Mouse (Mus musculus): ENCODE measurements at regions not wholly inside any gene's neighbourhood (a gene's known extent, or its start where the extent isn't known, plus 50 kb on each side); places are given as distances from the start of the nearest gene placed in this dataset.

GRCm38 (mm10) chr3:41465893-41466292 lies 89.6 kb upstream of the Jade1 start:
- 88% methylated on average over 2 of the region's 2 CpGs for WGBS

DNA sequence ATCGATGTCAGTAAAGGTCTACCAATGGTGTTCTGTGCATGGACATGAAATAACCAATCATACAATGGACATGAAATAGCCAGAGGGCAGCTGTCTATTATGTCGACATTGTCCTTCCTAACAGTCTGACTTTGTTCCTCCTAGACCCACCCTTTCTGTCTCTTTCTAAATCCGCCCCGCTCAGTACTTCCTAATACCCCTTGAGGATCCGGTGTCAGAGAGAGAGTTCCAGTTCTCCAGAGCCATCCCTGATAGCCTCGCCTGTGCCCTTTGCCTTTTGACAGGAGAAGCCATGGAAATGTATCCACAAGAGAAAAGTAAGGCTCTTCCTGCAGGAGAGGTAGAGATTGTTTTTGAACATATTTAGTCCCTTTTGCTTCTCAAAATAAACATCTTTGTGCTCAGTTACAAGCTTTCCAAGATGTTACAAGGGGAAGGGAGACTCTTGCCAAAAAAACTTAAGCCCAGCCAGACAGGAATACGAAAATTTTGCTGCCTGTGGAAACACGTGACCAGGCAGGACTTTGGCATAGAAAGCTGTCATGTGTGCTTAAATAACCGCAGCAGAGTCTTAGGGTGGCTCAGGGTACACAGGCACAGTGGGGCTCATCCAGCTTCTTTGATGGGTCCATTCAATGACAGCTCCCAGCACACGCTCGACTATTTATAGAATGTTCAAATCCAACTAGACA lies 92.4 kb upstream of the Jade1 start:
- Histone ChIP-seq H3K4me1 (ENCODE audit: control insufficient read depth, insufficient read depth, low read length) (no peaks in the 10 kb centered on the region), H3K4me3 (ENCODE audit: low read depth, low read length) (no peak overlapping the region), H3K9me3 (ENCODE audit: control insufficient read depth, low read length) (no peaks in the 10 kb centered on the region), H3K36me3 (ENCODE audit: control insufficient read depth, insufficient read depth, low read length) (no peaks in the 10 kb centered on the region), H3K27me3 (ENCODE audit: control insufficient read depth, insufficient read depth, low read length) (no peaks in the 10 kb centered on the region), H3K4me2 (ENCODE audit: low read depth, severe bottlenecking) (no peak overlapping the region), H3K9ac (ENCODE audit: low read length) (no peak overlapping the region), H3K27ac (replicated peaks; ENCODE audit: low read depth, low read length) (no peak overlapping the region)
- 87% methylated on average over 11 of the region's 11 CpGs for WGBS
- ATAC-seq (ENCODE audit: insufficient number of reproducible peaks, low FRiP score, low TSS enrichment, low read depth) (no peak), DNase-seq (ENCODE audit: low spot score) (no peak)

More at GRCm38 (mm10) chr3:41465893-41466292, 89.6 kb upstream of the Jade1 start:
- no peaks in the 10 kb centered on the region for H3K27me3 ChIP-seq (ENCODE audit: control insufficient read depth, insufficient read depth, low read length)
- DNase-seq (ENCODE audit: low spot score) (no peak), ATAC-seq (ENCODE audit: insufficient number of reproducible peaks, low FRiP score, low TSS enrichment, low read depth) (no peak)
- no peak overlapping the region for H3K27ac ChIP-seq (replicated peaks; ENCODE audit: low read depth, low read length)
- H3K4me1 ChIP-seq (ENCODE audit: control insufficient read depth, insufficient read depth, low read length) = no peaks in the 10 kb centered on the region
- no peak overlapping the region for H3K9ac ChIP-seq (ENCODE audit: low read length)
- no peak overlapping the region for H3K4me3 ChIP-seq (ENCODE audit: low read depth, low read length)
- H3K9me3 ChIP-seq (ENCODE audit: control insufficient read depth, low read length) = no peaks in the 10 kb centered on the region
- no peaks in the 10 kb centered on the region for H3K36me3 ChIP-seq (ENCODE audit: control insufficient read depth, insufficient read depth, low read length)
- H3K4me2 ChIP-seq (ENCODE audit: low read depth, severe bottlenecking) = no peak overlapping the region

- no peaks in the 10 kb centered on the region for H3K4me1 ChIP-seq (ENCODE audit: control insufficient read depth, insufficient read depth, low read length)
- no peak overlapping the region for H3K27ac ChIP-seq (replicated peaks; ENCODE audit: low read depth, low read length)
- H3K9ac ChIP-seq (ENCODE audit: low read length) = no peak overlapping the region
- no peak overlapping the region for H3K4me2 ChIP-seq (ENCODE audit: low read depth, severe bottlenecking)
- ATAC-seq (ENCODE audit: insufficient number of reproducible peaks, low FRiP score, low TSS enrichment, low read depth) (no peak), DNase-seq (ENCODE audit: low spot score) (no peak)
- H3K27me3 ChIP-seq (ENCODE audit: control insufficient read depth, insufficient read depth, low read length) = no peaks in the 10 kb centered on the region
- no peak overlapping the region for H3K4me3 ChIP-seq (ENCODE audit: low read depth, low read length)
- 89% methylated on average over 4 of the region's 4 CpGs for WGBS
- H3K9me3 ChIP-seq (ENCODE audit: control insufficient read depth, low read length) = no peaks in the 10 kb centered on the region
- no peaks in the 10 kb centered on the region for H3K36me3 ChIP-seq (ENCODE audit: control insufficient read depth, insufficient read depth, low read length)
These were observed 95.4 kb upstream of the Jade1 start for GRCm38 (mm10) chr3:41460131-41460530.

- H3K36me3 ChIP-seq (ENCODE audit: control insufficient read depth, insufficient read depth, low read length) = no peaks in the 10 kb centered on the region
- no peaks in the 10 kb centered on the region for H3K27me3 ChIP-seq (ENCODE audit: control insufficient read depth, insufficient read depth, low read length)
- no peak overlapping the region for H3K9ac ChIP-seq (ENCODE audit: low read length)
- H3K4me3 ChIP-seq (ENCODE audit: low read depth, low read length) = no peak overlapping the region
- ATAC-seq (ENCODE audit: insufficient number of reproducible peaks, low FRiP score, low TSS enrichment, low read depth) (no peak), DNase-seq (ENCODE audit: low spot score) (no peak)
- no peaks in the 10 kb centered on the region for H3K4me1 ChIP-seq (ENCODE audit: control insufficient read depth, insufficient read depth, low read length)
- 96% methylated on average over 6 of the region's 6 CpGs for WGBS
- no peaks in the 10 kb centered on the region for H3K9me3 ChIP-seq (ENCODE audit: control insufficient read depth, low read length)
- no peak overlapping the region for H3K27ac ChIP-seq (replicated peaks; ENCODE audit: low read depth, low read length)
- H3K4me2 ChIP-seq (ENCODE audit: low read depth, severe bottlenecking) = no peak overlapping the region
These were observed 97.4 kb upstream of the Jade1 start for GRCm38 (mm10) chr3:41458156-41458555.

DNA sequence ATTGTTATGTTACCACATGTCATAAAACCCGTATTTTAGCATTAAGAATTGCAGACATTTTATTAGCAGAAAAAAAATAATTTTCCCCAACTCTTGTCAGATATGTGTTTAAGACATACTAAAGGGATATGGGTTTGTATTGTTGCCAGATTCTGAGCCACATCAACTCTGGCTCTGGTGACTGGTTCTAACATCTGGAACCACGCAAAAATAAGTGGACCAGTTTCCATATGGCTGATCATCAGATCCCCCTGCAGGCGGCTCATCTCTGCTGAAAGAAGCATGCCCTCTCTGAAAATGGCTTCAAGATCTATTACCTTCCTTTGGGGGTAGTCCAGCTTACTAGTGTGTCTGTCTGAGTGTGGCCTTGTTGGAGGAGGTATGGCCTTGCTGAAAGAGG lies 102.0 kb upstream of the Jade1 start:
- Histone ChIP-seq H3K36me3 (ENCODE audit: control insufficient read depth, insufficient read depth, low read length) (no peaks in the 10 kb centered on the region), H3K4me1 (ENCODE audit: control insufficient read depth, insufficient read depth, low read length) (no peaks in the 10 kb centered on the region), H3K4me3 (ENCODE audit: low read depth, low read length) (no peak overlapping the region), H3K27me3 (ENCODE audit: control insufficient read depth, insufficient read depth, low read length) (no peaks in the 10 kb centered on the region), H3K4me2 (ENCODE audit: low read depth, severe bottlenecking) (no peak overlapping the region), H3K9ac (ENCODE audit: low read length) (no peak overlapping the region), H3K9me3 (ENCODE audit: control insufficient read depth, low read length) (no peaks in the 10 kb centered on the region), H3K27ac (replicated peaks; ENCODE audit: low read depth, low read length) (no peak overlapping the region)
- ATAC-seq (ENCODE audit: insufficient number of reproducible peaks, low FRiP score, low TSS enrichment, low read depth) (no peak), DNase-seq (ENCODE audit: low spot score) (no peak)
- 62% methylated on average over 3 of the region's 3 CpGs for WGBS

DNA sequence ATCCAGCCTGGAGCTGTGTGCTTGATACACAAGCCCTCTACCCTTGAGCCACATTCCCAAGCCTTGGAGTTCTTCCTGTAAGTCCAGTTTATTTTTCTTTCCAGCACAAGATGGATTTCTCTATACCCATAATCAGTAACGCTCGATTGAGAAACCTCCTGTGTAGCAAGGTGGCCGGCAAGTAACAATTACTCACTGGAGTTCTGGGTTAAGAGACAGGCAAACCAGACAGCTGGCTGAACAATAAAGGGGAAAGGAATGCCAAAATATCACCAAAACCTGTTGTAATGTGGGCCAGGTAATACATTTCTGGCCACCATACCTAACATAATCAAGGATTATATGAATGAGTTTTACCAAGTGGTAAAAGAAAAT lies 102.8 kb upstream of the Jade1 start:
- Histone ChIP-seq H3K9me3 (ENCODE audit: control insufficient read depth, low read length) (no peaks in the 10 kb centered on the region), H3K4me3 (ENCODE audit: low read depth, low read length) (no peak overlapping the region), H3K36me3 (ENCODE audit: control insufficient read depth, insufficient read depth, low read length) (no peaks in the 10 kb centered on the region), H3K27me3 (ENCODE audit: control insufficient read depth, insufficient read depth, low read length) (no peaks in the 10 kb centered on the region), H3K4me1 (ENCODE audit: control insufficient read depth, insufficient read depth, low read length) (no peaks in the 10 kb centered on the region), H3K4me2 (ENCODE audit: low read depth, severe bottlenecking) (no peak overlapping the region), H3K9ac (ENCODE audit: low read length) (no peak overlapping the region), H3K27ac (replicated peaks; ENCODE audit: low read depth, low read length) (no peak overlapping the region)
- 61% methylated on average over 3 of the region's 3 CpGs for WGBS
- DNase-seq (ENCODE audit: low spot score) (no peak), ATAC-seq (ENCODE audit: insufficient number of reproducible peaks, low FRiP score, low TSS enrichment, low read depth) (no peak)

GRCm38 (mm10) chr3:41452020-41452715 lies 103.4 kb upstream of the Jade1 start:
- 72% methylated on average over 3 of the region's 3 CpGs for WGBS
- H3K4me1 ChIP-seq (ENCODE audit: control insufficient read depth, insufficient read depth, low read length) = no peaks in the 10 kb centered on the region
- no peaks in the 10 kb centered on the region for H3K9me3 ChIP-seq (ENCODE audit: control insufficient read depth, low read length)
- no peak overlapping the region for H3K4me2 ChIP-seq (ENCODE audit: low read depth, severe bottlenecking)
- no peaks in the 10 kb centered on the region for H3K27me3 ChIP-seq (ENCODE audit: control insufficient read depth, insufficient read depth, low read length)
- H3K36me3 ChIP-seq (ENCODE audit: control insufficient read depth, insufficient read depth, low read length) = no peaks in the 10 kb centered on the region
- ATAC-seq (ENCODE audit: insufficient number of reproducible peaks, low FRiP score, low TSS enrichment, low read depth) (no peak), DNase-seq (ENCODE audit: low spot score) (no peak)
- H3K9ac ChIP-seq (ENCODE audit: low read length) = no peak overlapping the region
- no peak overlapping the region for H3K27ac ChIP-seq (replicated peaks; ENCODE audit: low read depth, low read length)
- H3K4me3 ChIP-seq (ENCODE audit: low read depth, low read length) = no peak overlapping the region

- Histone ChIP-seq H3K4me3 (ENCODE audit: low read depth, low read length) (no peak overlapping the region), H3K9ac (ENCODE audit: low read length) (no peak overlapping the region), H3K36me3 (ENCODE audit: control insufficient read depth, insufficient read depth, low read length) (no peaks in the 10 kb centered on the region), H3K27me3 (ENCODE audit: control insufficient read depth, insufficient read depth, low read length) (no peaks in the 10 kb centered on the region), H3K4me2 (ENCODE audit: low read depth, severe bottlenecking) (no peak overlapping the region), H3K9me3 (ENCODE audit: control insufficient read depth, low read length) (no peaks in the 10 kb centered on the region), H3K4me1 (ENCODE audit: control insufficient read depth, insufficient read depth, low read length) (no peaks in the 10 kb centered on the region), H3K27ac (replicated peaks; ENCODE audit: low read depth, low read length) (no peak overlapping the region)
- ATAC-seq (ENCODE audit: insufficient number of reproducible peaks, low FRiP score, low TSS enrichment, low read depth) (no peak), DNase-seq (ENCODE audit: low spot score) (no peak)
- 27% methylated on average over 1 of the region's 1 CpGs for WGBS
These were observed 104.8 kb upstream of the Jade1 start for GRCm38 (mm10) chr3:41450696-41451095.
